Mouse (Mus musculus): Measurements from ENCODE around the gene Cacng2.

Gene Cacng2

GRCm38 (mm10) chr15:78049933-78050332 is 69.9 kb downstream of the Cacng2 start:
- POLR2A ChIA-PET = no interaction called here
- CTCF ChIA-PET = interaction anchor here in 1 of 4 experiments (1.0 kb wide), 1 partner anchor 190 kb away, joined by 4 read pairs; no protein-coding TSS in a partner anchor

- CTCF ChIA-PET = no interaction called here
- POLR2A ChIA-PET = interaction anchor here in 1 of 4 experiments (1.0 kb wide), 1 partner anchor 361 kb away, joined by 4 read pairs; the partner anchor contains the start of gene Mpst
Observed at GRCm38 (mm10) chr15:78045842-78046241, 74.0 kb downstream of the Cacng2 start.

GRCm38 (mm10) chr15:78045314-78045713 is 74.5 kb downstream of the Cacng2 start:
- ChIA-PET CTCF (interaction anchor here in 2 of 4 experiments (0.6 to 1.1 kb wide), 4 partner anchors 49 to 194 kb away, joined by 3 to 6 read pairs (median 4); no protein-coding TSS in a partner anchor), POLR2A (interaction anchor here in 3 of 4 experiments (0.6 to 1.9 kb wide), 6 partner anchors 17 to 1695 kb away, joined by 3 to 6 read pairs (median 4); partner anchors contain the start of genes Eif3d (in 2 of the 3) and Mpst (in 1 of the 3))

GRCm38 (mm10) chr15:78044826-78045225 is 75.0 kb downstream of the Cacng2 start:
- CTCF ChIA-PET = interaction anchor here in 2 of 4 experiments (0.6 to 1.1 kb wide), 4 partner anchors 49 to 195 kb away, joined by 3 to 6 read pairs (median 4); no protein-coding TSS in a partner anchor
- POLR2A ChIA-PET = interaction anchor here in 3 of 4 experiments (0.6 to 1.9 kb wide), 6 partner anchors 18 to 1694 kb away, joined by 3 to 6 read pairs (median 4); partner anchors contain the start of genes Eif3d (in 2 of the 3) and Mpst (in 1 of the 3)

GRCm38 (mm10) chr15:78042706-78043105 is 77.1 kb downstream of the Cacng2 start:
- POLR2A ChIA-PET = interaction anchor here in 1 of 4 experiments (1.0 kb wide), 1 partner anchor 86 kb away, joined by 3 read pairs; the partner anchor contains the start of gene Foxred2
- CTCF ChIA-PET = interaction anchor here in 2 of 4 experiments (1.0 to 1.1 kb wide), 2 partner anchors 60 to 197 kb away, joined by 3 read pairs; no protein-coding TSS in a partner anchor

GRCm38 (mm10) chr15:78037626-78038025 is 82.2 kb downstream of the Cacng2 start:
- POLR2A ChIA-PET = interaction anchor here in 2 of 4 experiments (0.6 to 0.9 kb wide), 2 partner anchors 15 to 36 kb away, joined by 3 to 5 read pairs; no protein-coding TSS in a partner anchor
- CTCF ChIA-PET = interaction anchor here in 1 of 4 experiments (0.5 to 0.6 kb wide), 2 partner anchors 36 to 115 kb away, joined by 3 read pairs; no protein-coding TSS in a partner anchor

GRCm38 (mm10) chr15:78036586-78036985 is 83.2 kb downstream of the Cacng2 start:
- ChIA-PET POLR2A (no interaction called here), CTCF (no interaction called here)

GRCm38 (mm10) chr15:78029938-78030337 is 89.9 kb downstream of the Cacng2 start:
- POLR2A ChIA-PET = no interaction called here
- CTCF ChIA-PET = no interaction called here

- POLR2A ChIA-PET = interaction anchor here in 1 of 4 experiments (0.6 to 0.9 kb wide), 2 partner anchors 56 to 1005 kb away, joined by 3 read pairs; partner anchors contain the start of gene Eif3d
- CTCF ChIA-PET = interaction anchor here in 1 of 4 experiments (0.6 kb wide), 1 partner anchor 159 kb away, joined by 4 read pairs; no protein-coding TSS in a partner anchor
Observed at GRCm38 (mm10) chr15:78026521-78026920, 93.3 kb downstream of the Cacng2 start.

- ChIA-PET CTCF (interaction anchor here in 1 of 4 experiments (0.6 to 0.7 kb wide), 2 partner anchors 141 to 234 kb away, joined by 3 read pairs; no protein-coding TSS in a partner anchor), POLR2A (interaction anchor here in 1 of 4 experiments (0.6 kb wide), 1 partner anchor 96 kb away, joined by 4 read pairs; no protein-coding TSS in a partner anchor)
Observed at GRCm38 (mm10) chr15:78024211-78024610, 95.6 kb downstream of the Cacng2 start.

GRCm38 (mm10) chr15:78014046-78014445 is 105.8 kb downstream of the Cacng2 start:
- POLR2A ChIA-PET = interaction anchor here in 3 of 4 experiments (0.6 to 1.5 kb wide), 6 partner anchors 9 to 1229 kb away, joined by 3 to 8 read pairs (median 3); partner anchors contain the start of gene Eif3d (in 1 of the 3)
- CTCF ChIA-PET = interaction anchor here in 2 of 4 experiments (0.6 to 1.2 kb wide), 2 partner anchors 32 to 674 kb away, joined by 4 to 6 read pairs; no protein-coding TSS in a partner anchor

- ChIA-PET POLR2A (interaction anchor here (0.7 to 1.9 kb wide), 6 partner anchors 12 to 641 kb away, joined by 3 to 11 read pairs (median 3); partner anchors contain the start of gene Eif3d (in 1 of the 4)), CTCF (interaction anchor here in 3 of 4 experiments (0.7 to 1.7 kb wide), 3 partner anchors 26 to 232 kb away, joined by 5 to 6 read pairs (median 5); no protein-coding TSS in a partner anchor)
Observed at GRCm38 (mm10) chr15:78008206-78008605, 111.6 kb downstream of the Cacng2 start.

- ChIA-PET POLR2A (interaction anchor here in 2 of 4 experiments (0.6 to 1.3 kb wide), 3 partner anchors 32 to 101 kb away, joined by 3 to 6 read pairs (median 5); partner anchors contain the start of gene Eif3d (in 1 of the 2)), CTCF (interaction anchor here in 1 of 4 experiments (0.9 kb wide), 1 partner anchor 70 kb away, joined by 3 read pairs; no protein-coding TSS in a partner anchor)
Observed at GRCm38 (mm10) chr15:78003929-78004328, 115.9 kb downstream of the Cacng2 start.

GRCm38 (mm10) chr15:78001400-78001799 is 118.4 kb downstream of the Cacng2 start:
- ChIA-PET CTCF (interaction anchor here in 2 of 4 experiments (0.5 to 2.0 kb wide), 7 partner anchors 19 to 1336 kb away, joined by 3 to 8 read pairs (median 3); no protein-coding TSS in a partner anchor), POLR2A (interaction anchor here (0.6 to 2.1 kb wide), 29 partner anchors 8 to 405 kb away, joined by 3 to 15 read pairs (median 4); partner anchors contain the start of genes Eif3d (in 4 of the 4), Foxred2 (in 2 of the 4), Mpst (in 2 of the 4) and Cacng2 (in 1 of the 4))

GRCm38 (mm10) chr15:77988541-77988940 is 131.3 kb downstream of the Cacng2 start:
- POLR2A ChIA-PET = interaction anchor here in 1 of 4 experiments (1.8 kb wide), 1 partner anchor 10 kb away, joined by 5 read pairs; no protein-coding TSS in a partner anchor
- CTCF ChIA-PET = no interaction called here

GRCm38 (mm10) chr15:77983391-77983790 is 136.4 kb downstream of the Cacng2 start:
- CTCF ChIA-PET = interaction anchor here (0.6 to 4.1 kb wide), 36 partner anchors 8 to 529 kb away, joined by 3 to 78 read pairs (median 6); partner anchors contain the start of genes Eif3d (in 2 of the 4), Cacng2 (in 1 of the 4) and Pvalb (in 1 of the 4)

GRCm38 (mm10) chr15:77982195-77982939 is 137.5 kb downstream of the Cacng2 start:
- CTCF ChIA-PET = interaction anchor here (0.6 to 4.1 kb wide), 88 partner anchors 8 to 1825 kb away, joined by 3 to 78 read pairs (median 5); partner anchors contain the start of genes Cacng2 (in 3 of the 4), Eif3d (in 2 of the 4), Ift27 (in 1 of the 4) and Pvalb (in 1 of the 4)
- POLR2A ChIA-PET = interaction anchor here (0.5 to 6.0 kb wide), 14 partner anchors 11 to 1456 kb away, joined by 3 to 44 read pairs (median 4); partner anchors contain the start of gene Eif3d (in 4 of the 4)

More at GRCm38 (mm10) chr15:77983391-77983790, 136.4 kb downstream of the Cacng2 start:
- POLR2A ChIA-PET = interaction anchor here (0.7 to 6.0 kb wide), 10 partner anchors 12 to 283 kb away, joined by 3 to 44 read pairs (median 8); partner anchors contain the start of genes Eif3d (in 3 of the 4) and Txn2 (in 1 of the 4)
